Mouse (Mus musculus): ENCODE results near the gene Ifna7.

DNA sequence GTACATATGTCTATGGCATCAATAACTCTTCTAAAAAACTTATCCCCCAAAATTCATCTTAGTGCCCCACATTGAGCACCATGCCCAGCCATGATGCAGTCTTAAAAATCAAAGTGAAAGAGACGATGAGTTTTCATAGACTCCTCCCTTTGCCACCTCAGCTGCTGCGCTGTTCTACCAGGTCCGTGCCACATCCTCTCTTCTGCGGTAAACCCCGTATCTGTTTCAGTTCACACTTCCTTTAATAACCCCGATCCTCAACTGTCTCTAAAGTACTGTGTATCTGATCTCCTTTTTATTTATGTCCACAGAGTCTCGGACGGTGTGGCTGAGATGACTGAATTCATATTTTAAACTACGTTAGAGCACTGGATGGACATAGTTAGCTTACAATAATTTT is 48.6 kb downstream of the Ifna7 start:
- TF ChIP-seq CTCF (IDR thresholded peaks at IDR 0.05; ENCODE audit: insufficient read depth, low read depth, low read length) (no peak), POLR2A (IDR thresholded peaks at IDR 0.05; ENCODE audit: insufficient read depth, low read depth, low read length) (no peak)

All from olfactory bulb, adult 2 months (tissue).